Mouse (Mus musculus): ENCODE measurements around the gene Map7d1.

Gene Map7d1

DNA sequence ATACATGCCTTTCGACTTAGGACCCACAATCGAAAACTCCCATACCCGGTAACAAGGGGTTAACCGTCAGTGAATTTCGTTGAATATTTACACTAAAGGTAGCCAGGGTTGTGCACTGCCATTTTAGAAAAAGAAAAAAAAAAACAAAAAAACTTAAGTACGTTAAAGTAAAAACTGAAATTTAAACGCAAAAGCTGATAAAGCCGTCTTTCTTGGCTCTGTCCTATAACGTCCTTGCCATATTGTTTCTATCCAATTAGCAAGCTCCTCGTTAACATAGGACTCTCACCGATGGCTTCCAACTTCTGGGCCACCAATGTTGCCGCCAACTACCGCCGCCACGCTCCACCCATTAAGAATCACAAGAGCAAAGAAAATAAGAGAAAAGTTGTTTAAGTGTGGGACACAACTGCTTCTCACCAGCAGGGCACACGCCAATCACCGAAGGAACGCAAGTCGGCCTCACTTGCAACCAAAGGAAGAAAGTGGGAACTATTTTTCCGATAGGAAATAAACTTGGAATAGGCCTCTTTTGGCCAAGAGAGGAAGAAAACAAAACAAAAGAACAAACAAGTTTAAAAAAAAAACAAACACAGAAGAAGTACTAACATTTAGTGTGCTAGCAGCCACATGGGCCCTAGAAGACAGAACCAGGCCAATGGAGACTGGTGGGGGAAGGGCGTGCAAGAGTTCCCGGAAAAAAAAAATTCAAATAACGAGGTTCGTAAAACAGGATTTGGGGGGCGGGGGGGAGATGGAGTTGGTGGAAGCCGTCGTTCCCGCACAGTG is 54.4 kb downstream of the Map7d1 start:
- peak; percentile 79 for DNase-seq (ENCODE audit: low spot score)

DNA sequence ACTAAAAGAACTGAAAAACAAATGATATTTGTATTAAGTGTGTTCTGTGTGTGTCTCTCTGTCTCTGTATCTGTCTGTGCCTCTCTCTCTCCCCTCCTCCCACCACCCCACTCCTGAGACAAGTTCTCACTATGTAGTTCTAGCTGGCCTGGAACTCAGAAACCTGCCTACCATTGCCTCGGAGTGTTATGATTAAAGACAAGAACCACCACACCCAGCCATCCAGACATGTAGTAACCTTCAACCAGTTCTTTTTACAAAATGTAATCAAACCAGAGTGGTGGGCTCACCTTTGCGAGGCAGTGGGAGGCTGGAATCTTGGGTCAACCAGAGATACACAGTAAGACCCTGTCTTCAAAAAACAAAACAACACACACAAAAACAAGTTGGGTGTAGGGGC is 55.5 kb downstream of the Map7d1 start:
- no peak for DNase-seq (ENCODE audit: low spot score)

DNA sequence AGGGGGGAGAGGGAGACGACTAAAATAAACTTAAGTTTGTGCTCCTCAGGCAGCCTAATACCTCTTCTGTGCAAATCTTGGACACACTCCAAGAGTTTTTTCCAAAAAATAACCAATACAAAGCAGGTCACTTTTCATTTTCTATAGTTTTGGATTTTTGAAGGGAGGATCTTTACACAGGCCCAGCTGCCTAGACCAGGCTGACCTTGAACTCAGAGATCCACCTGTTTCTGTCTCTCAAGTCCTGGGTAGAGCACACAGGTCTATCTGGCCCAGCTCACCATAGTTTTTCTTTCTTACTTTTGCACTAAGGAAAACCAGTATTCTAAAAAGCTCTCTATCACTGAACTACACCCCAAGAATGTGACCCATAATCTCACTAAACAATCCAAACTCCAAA is 56.1 kb downstream of the Map7d1 start:
- DNase-seq (ENCODE audit: low spot score), result no peak

DNA sequence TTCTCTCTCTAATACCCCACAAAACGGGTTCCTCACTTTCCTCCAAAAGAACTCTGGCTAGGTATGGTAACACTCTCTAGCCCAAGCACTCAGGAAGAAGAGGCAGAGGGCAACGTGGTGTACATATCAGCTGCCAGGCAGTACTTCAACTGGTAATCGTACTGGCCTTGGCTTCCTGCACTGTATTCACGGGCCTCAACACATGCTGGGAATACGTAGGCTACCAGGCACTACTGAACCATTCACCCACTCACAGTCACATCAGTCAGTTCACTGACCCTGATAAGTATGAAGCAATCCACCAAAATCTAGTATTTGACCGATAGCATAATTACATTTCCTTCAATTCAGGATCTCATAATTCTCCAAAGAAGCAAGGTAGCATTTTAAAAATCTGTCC is 56.6 kb downstream of the Map7d1 start:
- DNase-seq (ENCODE audit: low spot score), result no peak

DNA sequence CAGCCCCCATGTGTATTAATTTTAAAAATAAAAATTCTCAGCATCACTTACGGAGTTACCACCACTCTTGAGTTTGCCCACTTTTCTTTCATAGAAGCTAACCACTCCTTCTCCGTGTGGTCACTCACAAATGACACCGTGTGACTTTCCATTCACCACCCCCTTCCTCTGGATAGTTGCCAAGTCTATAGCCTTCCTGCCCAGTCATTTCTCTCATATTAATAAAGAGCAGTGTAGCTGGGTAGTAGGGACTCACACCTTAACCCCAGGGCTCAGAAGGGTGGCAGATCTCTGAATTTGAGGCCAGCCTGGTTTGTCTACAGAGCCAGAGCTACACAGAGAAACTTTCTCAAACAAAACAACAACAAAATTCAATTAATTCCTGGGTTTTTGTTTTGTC is 58.7 kb downstream of the Map7d1 start:
- DNase-seq (ENCODE audit: low spot score), result no peak

DNA sequence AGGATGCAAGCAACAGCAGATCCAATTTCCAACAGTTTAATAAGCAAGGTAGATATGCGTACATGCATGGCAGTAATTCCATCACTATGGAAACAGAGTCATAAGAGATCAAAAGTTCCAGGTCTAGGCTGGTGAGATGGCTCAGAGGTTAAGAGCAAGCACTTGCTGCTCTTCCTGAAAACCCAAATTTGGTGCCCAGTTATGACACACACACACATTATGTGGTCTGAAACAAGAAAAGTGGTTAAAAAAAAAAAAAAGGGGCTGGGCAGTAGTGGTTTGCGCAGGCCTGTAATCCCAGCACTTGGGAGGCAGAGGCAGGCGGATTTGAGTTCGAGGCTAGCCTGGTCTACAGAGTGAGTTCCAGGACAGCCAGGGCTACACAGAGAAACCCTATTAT is 61.2 kb downstream of the Map7d1 start:
- no peak for DNase-seq (ENCODE audit: low spot score)

DNA sequence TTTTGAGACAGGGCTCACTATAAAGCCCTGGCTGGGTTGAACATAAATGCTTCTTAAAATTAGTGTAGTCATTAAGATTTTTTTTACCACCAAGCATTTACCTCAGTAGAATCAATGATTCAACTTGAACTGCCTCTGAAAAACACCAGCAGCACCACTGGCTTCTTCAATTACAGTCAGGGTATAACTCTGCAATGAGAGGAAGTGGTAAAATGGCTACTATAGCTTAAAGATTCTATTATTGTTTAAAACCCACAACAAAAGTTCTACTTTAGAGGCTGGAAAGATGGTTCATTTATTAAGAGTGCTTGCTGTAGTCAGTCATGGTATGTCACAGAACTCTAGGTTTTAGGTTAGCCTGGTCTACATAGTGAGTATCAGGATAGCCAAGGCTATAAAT is 61.9 kb downstream of the Map7d1 start:
- DNase-seq (ENCODE audit: low spot score), result peak; percentile 42

DNA sequence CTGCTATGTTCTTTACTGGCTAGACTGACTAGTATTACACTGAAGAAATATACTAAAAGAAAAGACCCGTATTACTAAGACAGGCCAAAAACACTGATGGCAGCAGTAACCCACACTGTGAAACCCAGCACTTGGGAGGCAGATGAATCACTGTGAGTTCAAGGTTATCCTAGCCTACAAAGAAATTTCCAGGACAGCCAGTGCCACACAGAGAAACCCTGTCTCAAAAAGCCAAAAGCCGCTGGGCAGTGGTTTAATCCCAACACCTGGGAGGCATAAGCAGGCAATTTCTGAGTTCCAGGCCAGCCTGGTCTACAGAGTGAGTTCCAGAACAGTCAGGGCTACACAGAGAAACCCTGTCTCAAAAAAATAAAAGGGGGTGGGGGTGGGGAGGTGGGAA is 65.5 kb downstream of the Map7d1 start:
- DNase-seq (ENCODE audit: low spot score), result no peak

DNA sequence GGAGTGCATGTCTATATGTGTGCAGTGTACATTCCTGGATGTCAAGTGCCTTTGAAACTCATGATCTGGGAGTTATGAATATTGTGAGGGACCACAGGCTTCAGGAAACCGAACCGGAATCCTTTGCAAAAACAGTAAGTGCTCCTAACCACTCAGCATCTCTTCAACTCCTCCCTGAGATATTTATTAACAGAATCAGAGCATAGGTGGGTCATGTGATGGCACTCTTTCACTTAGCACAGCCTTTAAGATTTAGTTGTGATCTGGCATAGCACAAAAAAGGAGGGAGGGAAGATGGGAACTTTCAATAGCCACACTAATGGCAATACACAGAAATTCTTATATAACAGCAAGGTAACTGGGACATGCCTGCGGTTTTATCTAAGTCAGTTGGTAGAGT is 69.0 kb downstream of the Map7d1 start:
- no peak for DNase-seq (ENCODE audit: low spot score)

DNA sequence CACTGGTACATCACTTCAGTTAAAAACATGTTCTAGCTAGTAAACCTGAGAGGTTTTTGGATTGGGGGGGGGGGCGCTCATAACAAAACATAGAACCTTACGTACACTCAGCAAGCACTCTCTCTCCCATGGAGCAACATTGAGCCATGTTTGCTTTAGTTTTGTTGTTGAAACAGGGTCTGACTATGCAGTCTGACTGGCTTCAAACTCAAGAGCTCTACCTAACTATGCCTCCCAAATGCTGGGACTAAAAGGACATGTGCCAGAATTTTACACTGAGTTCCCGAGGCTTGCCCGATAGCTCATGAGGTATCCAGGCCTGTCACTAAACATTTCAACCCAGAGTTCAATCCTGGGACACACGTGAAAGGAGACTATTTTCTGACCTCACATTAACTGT is 73.1 kb downstream of the Map7d1 start:
- no peak for DNase-seq (ENCODE audit: low spot score)
